Mouse (Mus musculus) frontal cortex, postnatal 25 days (tissue): Measurements from ENCODE around the gene Ccdc155.

Experiments used
- DNase-seq, 2 experiments: peaks; one replicate each; pipeline ENCODE4 v3.0.0; 2022; ENCODE audit warnings: low spot score in 2 of 2

Gene Ccdc155

DNA sequence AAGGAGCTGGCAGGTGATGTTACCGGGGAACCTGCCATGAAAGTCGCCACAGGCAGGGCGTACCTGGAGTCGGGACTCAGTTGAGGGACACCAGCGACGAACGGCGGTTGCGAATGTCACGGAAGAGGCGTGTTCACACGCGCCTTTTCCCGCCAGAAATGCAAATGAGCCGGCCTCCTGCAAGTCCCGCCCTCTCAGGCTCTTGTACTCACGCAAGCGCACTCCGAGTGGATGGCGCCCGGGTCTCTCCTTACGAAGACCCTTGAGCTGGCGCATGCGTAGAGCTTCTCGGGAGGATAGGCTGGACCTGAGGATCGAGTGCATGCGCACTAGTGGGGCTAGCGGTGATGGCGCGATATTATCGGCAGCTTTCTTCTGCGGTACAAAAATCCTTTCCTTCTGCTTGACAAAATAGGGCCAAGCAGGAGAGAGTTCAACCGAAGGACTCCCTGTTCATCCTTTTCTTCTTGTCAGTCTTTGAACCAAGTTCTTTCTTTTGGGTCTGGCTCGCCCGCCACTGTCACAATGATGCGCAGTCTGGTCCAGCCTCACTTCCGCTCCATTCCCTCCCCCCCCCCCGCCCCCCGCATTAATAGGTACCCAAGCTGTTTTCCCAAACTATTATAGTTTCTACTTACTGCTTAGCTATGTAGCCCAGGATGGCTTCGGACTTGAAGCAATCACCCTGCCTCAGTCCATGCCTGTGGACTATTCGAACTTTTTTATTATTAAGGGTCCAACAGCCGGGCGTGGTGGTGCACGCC, at the start of gene Ccdc155:
Gene Ccdc155 (minus strand): TSS at position 513 of the 764 bp plus-strand sequence.
- peak; percentile 80 to 83 for DNase-seq

DNA sequence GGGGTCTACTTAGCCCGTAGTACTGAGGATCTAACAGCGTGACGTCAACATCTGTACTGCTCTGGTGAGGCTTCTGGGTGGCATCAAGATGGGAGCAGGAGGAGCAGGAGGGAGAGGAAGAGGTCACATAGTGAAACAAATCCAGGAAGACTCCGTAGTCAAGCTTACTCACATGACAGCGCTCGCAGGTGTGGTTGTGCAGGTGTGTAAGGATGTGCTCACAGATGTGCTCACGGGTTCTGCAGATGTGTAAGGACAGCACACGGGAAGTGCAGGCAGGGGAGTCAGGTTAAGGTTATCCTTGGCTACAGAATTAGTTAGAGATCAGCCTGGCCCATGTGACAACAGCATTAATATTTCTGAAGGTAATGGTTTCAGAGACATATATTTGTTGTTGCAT, 49.1 kb upstream of the Ccdc155 start:
- no peak for DNase-seq

DNA sequence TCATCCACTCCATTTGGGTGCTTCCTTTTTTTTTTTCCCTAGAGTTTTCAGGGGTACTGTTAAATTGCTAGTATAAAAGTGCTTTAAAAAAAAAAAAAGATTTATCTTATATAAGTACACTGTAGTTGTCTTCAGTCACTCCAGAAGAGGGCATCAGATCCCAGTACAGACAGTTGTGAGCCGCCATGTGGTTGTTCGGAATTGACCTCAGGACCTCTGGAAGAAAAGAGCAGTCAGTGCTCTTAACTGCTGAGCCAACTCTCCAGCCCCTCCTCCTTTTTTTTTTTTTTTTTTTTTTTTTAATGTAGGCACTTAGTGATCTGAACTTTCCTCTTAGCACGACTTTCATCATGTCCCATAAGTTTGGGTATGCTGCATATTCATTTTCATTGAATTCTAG, 43.0 kb upstream of the Ccdc155 start:
- DNase-seq = no peak

DNA sequence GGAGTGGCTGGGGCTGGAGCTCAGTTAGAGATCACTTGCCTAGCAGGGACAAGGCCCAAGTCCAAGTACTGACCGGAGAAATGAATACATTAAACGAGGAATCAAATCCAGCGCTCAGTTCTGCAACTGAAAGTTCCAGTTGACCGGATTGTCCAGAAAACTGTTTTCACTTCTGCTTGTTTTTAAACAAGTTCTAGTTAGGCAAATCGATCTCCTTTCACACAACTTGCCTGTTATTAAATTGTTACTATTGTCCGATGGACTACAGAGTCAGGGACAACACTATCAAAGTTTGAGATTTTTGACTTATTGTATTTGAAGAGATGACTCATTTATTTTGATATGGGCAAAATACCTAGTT, 36.7 kb upstream of the Ccdc155 start:
- DNase-seq = no peak

DNA sequence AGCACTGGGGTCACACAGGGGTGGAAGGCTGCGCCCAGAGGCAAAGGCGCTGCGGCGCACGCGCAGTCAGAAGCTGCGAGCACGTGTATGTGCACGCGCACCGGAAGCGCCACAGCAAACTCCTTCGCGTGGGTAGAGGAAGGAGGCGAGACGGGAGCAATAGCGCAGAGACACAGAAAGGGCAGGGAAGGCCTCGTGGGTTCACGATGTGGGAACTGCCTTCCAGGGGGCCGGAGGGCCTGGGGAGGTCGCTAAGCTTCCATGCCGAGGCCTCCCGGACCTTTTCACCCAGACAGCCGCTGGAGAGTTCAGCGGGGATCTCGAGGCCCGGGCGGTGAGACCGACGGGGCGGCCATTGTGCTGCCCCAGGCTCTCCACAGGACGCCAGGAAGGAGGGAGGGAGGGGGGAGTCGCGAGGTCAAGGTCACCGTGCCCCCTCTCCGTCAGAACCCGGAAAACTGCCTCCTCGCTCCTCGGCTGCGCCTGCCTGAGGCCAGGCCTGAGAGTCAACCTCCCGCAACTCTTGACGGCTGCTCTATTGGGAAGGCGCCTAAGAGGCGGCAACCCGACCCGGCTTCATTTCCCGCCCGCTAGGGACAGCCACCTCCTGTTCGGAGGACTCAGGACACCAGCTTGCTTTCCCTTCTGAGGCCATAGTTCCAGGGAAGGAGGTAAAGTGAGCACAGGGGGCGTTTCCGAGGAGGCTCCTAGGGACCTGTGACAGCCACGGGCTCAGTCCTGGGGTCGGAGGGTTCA, 36.1 kb upstream of the Ccdc155 start, which contains the start of gene Slc6a16:
Gene Slc6a16 (plus strand): TSS at position 453 of the 756 bp plus-strand sequence.
- peak in 1 of 2 experiments; percentile 35 for DNase-seq

DNA sequence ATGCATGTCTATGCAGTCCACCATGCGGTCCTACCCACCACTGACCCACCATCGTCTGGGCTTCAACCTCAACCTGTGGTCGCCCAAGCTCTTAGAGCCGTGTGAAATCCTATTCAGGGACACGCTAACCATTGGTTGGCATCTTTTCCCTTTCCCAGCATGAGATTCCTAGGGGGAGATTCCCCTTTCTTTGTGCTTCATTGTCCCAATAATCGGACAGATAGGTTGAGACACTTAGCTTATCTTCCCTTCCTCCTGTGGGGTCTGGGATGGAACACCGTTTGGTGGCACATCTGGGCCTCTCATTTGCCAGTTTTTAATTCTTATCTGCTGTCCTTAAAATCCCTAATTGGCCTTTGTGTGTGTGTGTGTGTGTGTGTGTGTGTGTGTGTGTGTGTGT, 35.4 kb upstream of the Ccdc155 start:
- no peak for DNase-seq

DNA sequence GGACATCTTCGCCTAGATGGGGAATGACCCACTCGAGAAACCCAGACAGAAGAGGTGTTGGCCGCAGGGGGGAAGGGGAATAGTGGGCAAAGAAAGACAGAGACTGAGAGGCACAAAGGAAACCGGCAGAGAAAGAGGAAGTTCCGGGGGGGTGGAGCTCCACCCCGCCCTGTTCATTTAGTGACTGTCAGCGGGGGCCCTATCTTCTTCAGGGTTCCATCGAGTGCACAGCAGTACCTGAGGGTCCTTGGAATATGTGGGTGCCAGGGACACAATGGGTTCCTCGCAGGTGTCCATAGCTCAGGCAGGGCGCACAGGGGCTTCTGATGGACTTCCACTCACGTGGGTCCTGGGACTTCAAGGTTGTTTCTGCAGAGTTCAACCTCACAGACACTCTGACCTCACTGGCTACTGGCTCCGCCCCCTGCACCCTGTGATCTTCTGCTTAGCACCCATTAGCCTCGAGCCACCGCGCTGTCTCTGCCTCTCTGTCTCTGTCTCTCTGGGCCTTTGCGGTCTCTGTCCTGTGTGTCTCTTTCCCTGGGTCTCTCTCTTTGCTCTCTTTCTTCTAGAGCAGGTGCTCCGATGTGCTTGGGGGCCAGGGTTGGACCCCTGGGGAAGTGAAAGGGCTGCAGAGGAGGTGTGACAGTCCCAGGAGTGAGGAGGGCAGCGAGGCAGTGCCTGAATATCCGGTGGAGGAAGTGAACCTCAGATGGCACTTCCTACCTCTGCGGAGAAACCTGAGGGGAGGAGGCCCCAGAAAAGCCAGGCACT, 34.2 kb upstream of the Ccdc155 start, which contains the start of gene Cd37:
Gene Cd37 (minus strand): TSS at position 393 of the 774 bp plus-strand sequence.
- DNase-seq = no peak

DNA sequence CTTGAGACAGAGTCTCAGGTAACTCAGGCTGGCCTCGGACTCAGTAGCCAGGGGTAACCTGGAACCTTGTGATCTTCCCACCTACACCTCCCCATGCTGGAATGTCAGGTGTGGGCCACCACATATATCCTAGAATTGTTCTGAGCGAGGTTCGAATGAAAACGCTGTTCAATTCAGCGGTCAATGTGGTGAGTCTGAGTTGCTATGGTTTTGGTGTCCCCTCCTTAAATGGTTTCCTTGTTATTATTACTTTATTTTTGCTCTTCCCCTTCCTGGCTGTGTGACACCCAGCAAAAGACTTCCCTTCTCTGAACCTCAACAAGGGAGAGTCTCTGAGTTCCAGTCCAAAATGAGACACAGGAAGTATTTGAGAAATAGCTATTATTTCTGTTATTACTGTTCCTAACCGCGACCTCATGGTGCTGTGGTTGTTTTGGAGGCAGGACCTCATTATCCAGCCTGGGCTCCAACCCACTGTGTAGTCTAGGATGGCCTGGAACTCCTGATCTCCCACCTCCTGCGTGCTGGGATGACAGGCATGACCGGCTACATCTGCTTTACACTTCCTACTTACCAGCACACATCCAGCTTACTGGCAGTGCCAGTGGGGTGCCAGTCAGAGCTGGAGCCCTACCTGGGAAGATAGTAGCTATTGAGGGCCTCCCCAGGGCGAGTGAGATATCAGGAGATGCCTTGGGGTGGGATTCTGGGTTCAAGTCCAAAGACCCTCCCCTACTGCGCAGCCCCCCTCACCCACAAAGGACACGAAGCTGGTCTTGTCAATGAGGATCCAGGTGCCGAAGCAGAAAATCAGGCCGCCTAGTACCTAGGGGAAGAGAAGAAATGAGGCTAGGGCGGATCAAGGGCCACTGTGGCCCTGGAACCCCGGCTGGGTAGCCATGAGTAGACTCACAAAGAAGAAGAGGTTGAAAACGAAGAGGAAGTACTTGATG, 33.3 kb upstream of the Ccdc155 start:
- DNase-seq = no peak

DNA sequence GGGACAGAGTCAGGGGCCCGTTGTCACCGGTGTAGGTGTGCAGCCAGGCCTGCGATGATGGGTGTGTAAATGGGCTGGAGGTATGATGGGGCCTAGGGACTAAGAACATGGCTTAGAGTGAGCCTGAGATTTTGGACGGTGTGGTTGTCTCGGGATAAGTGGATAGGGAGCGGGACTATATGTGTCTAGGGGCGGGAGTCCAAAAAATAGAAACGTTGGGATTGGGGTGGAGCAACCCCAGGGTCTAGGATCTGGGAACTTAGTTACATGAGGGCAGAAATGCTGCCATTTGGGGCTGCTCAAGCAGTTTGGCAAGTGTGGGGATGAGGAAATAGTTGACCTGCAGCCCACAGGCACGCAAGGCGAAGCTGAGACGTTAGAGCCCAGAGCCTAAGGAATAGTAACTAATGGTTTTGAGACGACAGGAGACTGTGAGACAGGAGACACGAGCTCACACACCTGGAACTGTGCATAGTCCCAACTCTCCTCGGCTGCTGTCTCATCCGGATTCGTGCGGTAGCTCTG, 31.0 kb upstream of the Ccdc155 start:
- no peak for DNase-seq

DNA sequence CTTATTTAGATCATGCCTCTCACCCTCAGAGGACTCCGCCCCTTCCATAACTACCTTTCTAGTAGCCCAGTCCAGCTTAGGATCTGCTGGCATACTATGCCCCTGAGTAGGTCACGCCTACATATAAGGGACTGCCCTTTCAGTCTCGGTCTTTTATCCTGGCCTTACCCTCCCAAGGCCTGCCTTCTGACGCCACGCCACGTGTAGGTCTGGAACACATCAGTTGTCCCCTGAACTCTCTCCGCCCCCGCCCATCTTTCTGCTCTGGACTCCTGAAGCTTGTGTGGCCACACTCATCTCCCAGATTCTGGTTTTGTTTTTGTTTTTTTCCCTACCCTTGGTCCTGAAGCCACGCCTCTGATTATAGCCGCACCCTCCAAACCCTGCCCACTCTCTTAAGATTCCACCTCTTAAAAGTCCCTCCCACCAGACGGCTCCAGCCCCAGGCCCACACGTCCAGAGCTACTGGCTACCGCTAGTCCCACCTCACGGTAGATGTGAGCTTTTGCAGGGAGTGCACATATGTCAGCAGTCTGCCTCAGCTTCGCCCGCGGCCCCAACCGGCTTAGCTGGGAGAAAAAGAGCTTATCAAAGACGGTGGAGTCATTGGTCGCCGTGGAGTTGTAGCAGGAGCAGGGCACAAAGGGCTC, 30.4 kb upstream of the Ccdc155 start:
- DNase-seq = no peak

DNA sequence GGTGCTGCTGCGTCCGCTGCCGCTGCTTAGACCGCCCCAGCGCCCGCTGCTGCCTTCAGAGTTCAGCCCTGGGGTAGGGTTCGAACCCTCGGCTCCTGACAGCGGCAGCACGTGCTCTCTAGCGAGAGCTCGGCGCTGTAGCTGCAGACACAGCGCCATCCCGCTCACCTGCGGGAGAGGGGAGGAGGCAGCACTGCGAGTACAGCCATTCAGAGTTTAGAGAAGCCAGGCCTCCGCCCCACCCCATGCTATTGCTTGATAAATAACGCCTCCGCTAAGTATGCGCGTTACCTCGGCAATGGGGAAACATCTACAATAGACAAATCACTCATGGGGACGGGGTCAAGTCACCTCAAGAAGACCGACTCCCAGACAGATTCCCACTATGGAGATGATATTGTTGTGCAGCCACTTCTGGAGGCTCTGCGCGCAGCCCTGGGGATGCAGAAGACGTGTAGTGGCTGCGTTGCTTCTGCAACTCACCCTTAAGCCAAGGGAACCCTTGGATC, 29.7 kb upstream of the Ccdc155 start:
- no peak for DNase-seq

DNA sequence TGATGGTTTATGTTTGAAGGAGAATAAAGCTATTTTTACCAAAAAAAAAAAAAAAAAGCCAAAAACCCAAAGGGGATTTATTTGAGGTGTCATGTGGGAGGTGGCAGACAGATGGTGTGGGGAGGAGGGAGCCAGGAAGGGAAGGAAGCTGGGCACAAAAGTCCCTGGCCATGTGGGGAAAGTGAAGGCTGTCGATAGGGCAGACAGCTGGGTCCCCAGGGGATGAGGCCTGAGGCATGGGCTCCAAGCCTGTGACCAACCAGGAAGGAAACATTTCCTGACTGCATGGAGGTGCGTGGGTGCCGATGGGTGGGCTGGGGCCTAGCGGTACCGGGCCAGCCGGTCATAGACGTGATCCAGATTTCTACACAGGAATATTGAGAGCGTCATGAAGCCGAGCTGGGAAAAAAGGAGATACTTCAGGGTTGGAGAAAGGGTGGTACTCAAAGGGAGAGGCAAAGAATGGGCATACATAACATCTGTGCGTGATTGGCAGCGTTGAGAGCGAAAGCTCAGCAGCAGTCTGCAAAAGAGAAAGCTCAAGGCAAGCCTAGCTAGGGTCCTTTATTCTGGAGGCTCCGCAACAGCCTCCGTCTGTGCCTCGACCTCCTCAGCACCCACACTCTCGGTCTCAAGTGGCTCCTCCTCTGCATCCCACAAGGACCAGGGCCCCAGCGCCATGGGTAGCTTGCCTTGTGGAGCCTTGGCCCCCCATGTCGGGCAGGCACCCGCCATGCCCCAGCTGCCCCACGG, 29.1 kb upstream of the Ccdc155 start:
- DNase-seq = peak in 1 of 2 experiments; percentile 60

DNA sequence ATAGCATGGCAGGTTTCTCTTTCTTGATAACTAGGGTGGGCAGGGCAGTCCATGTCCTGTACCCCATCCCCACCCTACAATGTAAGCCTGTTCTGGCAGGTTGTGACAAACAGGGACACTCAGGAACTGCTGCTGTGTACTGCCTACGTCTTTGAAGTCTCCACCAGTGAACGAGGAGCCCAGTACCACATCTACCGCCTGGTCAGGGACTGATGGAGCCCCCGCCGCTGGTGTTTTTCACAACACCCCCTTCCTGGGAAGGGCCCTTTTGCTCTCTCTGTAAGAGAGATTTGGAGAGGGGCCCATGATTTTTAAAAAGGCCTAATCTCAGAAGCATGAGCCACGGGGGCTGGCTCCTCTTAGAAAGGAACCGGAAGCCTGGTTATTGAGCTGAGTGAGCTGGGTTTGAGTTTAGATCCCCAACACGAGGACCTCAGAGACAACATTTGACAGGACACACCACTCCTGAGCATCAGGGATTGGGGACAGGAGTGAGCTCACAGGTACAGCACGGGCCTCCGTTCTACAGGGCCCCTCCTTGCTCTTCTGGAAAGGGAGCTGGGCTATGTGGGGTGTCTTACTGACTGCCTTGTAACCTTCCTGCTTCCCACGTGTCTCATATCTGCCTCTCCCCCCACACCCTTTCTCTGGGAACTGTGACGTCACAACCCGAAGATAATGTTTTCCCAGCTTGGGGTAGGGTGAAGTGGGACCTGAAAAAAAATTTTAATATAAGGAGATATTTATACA, 28.2 kb upstream of the Ccdc155 start:
- peak in 1 of 2 experiments; percentile 25 for DNase-seq

DNA sequence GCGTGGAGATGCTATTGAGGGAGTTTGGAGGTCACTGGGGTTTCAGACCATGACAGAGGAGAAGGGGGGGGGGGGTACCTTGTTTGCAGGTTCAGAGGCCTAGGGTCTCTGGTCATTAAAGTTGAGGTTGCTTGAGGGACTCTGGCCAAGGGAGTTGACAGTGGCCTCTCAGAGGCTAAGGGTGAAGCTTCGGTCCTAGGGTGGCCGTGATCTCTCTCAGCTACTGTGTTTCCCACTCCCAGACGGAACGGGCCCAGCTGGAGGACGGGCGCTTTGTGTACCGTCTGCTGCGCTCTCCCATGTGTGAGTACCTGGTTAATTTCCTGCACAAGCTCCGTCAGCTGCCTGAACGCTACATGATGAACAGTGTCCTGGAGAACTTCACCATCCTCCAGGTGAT, 27.2 kb upstream of the Ccdc155 start:
- DNase-seq = no peak

DNA sequence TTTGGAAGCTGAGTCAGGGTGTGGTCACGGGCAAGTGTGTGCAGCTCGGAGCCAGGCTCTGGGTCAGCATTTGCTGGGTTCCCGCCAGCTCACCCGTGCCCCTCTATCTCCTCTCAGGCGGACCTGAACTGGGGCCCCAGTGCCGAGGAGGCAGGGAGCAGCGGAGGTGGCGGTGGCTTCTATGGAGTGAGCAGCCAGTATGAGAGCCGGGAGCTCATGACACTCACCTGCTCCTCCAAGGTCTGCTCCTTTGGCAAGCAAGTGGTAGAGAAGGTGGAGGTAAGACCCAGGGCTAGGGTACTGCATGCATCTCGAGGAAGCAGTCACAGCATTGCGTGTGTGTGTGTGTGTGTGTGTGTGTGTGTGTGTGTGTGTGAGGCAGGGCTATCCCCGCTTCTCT, 26.5 kb upstream of the Ccdc155 start:
- no peak for DNase-seq

DNA sequence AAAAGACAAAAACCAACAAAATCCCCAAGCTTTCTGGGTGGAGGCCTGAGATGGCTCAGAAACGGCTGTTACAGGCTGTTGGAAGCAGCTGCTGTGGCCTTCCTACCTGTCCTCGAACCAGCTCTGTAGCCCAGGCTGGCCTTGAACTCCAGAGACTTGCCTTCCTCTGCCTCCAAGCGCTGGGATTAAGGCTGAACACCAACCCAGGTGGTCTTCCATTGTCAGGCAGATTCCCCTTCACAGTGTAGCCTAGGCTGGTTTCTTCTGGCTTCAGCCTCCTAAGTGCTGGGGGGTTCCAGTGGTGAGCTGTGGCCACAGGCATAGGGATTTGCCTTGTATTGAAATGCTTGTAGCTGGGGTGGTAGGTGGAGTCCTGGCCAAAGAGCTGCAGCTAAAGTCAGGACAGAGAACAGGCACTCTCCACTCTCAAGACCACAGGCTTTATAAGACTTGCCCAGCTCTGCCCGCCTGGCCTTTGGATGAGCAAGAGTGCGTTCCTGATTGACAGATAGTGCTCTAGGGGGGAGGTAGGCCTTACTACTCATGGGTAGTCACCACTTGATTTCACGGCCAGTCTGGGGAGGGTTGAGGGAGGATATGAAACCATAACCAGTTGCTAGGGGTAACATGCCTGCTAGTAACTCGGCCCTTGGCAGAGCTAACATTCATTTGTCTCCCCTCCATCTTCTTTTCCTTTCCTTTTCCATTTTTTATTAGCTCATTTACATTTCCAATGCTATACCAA, 24.9 kb upstream of the Ccdc155 start:
- DNase-seq = no peak

DNA sequence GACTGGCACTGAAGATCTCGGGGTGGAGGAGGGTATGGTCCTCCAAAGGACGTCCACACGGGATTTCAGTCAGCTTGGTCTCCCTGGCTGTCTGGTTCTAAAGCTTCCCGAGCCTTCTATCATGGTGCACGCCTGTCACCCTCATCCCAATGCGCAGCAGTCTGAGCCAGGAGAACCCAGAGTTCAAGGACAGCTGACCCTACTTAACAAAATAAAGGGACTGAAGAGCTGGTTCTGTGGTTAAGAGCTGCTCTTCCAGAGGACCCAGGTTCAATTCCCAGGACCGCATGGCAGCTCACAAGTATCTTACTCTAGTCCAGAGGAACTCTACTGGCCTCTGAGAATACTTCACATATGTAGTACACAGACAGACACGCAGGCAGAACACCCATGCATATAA, 24.4 kb upstream of the Ccdc155 start:
- no peak for DNase-seq

DNA sequence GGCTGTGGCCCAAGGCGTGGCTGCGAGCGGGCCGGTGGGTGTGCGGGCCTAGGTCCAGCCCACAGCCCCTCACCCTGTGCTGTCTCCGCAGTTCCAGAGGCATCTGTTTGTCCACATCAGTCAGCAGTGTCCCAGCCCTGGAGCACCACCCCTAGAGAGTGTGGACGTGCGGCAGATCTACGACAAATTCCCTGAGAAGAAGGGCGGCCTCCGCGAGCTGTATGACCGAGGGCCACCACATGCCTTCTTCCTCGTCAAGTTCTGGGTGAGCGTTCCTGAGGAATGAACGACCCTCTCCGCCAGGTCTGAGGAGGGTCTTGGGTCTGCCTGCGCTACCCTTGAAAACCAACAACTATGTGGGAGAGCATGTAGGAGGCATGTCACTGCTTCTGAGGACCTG, 23.9 kb upstream of the Ccdc155 start:
- no peak for DNase-seq
